Mouse (Mus musculus) heart, adult 9 months (tissue): ENCODE data around the gene Pln.
A peak's percentile ranks its signal among the peaks of the same experiment; 100 is the strongest.

Experiments
- DNase-seq, 2 experiments: peaks; one replicate each; pipeline ENCODE4 v3.0.0; 2022; ENCODE audit warnings: low spot score in 2 of 2

Gene Pln

DNA sequence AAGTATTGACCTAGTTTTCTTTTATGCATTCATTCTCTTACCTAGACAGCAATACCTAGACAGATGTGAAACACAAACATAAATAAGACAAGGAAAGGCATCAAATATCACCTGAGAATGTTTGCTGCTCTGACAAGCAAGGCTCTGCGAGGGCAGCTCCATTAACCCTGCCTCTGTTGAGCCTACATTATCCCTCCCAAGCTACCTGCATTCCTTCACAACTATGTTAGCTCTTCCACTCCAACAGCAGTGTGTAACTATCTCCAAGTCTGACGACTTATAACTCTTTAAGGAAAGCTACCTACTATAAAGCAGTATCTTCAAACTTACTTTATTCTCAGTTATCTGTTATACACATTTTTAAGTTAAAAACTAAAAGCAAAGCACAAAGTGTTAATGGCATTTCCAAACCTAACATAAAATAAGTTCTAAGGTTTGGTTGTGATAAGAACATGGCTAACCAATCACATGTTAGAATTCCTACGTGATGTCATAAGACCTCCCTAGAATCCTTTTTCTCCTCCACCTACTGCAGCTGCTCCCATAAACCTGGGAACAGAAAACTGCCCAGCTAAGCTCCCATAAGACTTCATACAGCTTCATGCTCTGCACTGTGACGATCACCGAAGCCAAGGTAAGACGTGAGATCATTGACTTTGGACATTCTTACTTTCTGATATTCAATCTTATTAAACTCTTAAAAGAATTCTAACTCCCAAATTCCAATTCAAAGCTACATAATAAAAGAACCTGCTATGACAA, at the start of gene Pln:
Pln (plus strand) TSS at position 506 of the 762 bp plus-strand sequence.
- DNase-seq = no peak

DNA sequence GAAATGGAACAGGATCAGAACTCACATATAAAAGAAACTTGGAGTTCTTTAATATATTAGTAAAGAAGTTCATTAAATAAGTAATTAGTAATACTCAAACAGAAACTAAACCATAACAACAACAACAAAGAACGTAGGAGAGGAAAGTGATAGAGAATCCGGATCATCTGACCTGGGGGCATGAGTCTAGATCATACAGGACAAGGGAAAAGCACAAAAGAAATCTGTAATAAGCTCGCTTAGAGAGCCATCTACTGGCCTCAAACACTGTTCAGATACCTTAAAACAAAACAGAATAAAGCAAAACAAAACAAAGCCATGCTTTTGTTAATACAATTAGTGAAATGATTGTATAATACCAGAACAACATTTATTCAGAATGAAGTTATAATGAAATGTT, 31.6 kb upstream of the Pln start:
- DNase-seq = no peak

DNA sequence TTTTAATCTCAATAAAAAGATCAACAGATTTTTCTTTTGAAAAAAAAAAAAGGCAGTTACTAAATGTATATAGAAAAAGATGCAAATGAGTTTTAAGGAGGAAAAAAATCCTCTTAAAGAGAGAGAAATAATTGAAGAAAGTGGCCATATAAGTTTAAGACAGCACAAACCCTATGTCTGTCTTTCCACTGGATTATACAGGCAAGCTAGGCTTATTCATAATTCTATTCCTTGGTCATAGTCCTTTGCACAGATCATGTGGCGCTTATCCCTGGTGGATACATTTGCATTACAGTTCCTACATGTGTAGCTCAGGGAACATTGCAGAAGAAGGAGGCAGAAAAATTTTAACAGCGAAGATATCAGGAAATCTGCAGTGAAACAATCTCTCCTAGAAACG, 30.8 kb upstream of the Pln start:
- DNase-seq = no peak

DNA sequence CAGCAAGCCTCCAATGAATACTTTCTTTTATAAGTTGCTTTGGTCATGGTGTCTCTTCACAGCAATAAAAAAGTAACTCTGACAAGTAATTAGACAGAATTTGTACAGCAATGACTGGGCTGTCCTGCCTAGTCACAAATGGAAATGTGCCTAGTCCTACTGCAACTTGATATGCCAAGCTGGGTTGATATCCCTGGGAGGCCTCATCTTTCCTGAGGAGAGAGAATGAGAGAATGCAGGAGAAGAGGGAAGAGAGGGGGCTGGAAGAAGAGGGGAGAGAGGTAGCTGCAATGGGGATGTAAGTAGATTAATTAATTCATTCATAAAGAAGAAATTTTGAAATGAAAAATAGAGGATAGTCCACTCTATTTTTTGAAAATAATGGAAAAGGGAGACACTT, 14.1 kb upstream of the Pln start:
- no peak for DNase-seq

DNA sequence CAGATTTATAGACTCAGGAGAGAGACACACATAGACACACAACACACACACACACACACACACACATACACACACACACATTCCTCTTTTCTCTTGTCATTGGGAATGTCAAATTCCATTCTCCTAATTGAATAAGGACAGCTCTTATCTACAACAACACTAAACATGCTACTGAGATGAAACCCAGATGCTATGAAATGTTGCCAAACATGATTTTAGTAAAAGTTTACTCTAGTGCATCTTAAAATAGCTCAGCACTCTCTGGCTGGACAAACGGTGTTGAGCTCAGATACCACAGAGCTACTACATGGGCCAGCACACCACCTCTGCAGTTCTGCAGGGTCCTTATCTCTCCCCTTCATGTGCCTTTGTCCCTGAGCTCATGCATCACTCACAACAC, 12.8 kb upstream of the Pln start:
- DNase-seq = peak; percentile 85 to 86

DNA sequence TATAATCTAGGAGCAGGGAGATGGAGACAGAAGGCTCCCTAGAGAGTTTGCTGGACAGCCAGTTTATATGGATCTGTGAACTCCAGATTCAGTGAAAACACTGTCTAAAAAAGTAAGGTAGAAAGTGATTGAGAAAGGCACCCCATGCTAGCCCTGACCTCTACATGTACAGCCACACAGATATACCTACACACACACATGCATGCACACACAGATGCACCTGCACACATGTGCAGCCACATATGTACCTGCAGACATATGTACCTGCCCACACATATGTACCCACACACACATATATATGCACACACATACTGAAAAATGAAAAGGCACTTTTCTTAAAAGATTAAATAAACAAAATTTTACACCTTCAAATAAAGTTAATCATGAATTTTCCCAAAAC, 11.1 kb upstream of the Pln start:
- DNase-seq = no peak

DNA sequence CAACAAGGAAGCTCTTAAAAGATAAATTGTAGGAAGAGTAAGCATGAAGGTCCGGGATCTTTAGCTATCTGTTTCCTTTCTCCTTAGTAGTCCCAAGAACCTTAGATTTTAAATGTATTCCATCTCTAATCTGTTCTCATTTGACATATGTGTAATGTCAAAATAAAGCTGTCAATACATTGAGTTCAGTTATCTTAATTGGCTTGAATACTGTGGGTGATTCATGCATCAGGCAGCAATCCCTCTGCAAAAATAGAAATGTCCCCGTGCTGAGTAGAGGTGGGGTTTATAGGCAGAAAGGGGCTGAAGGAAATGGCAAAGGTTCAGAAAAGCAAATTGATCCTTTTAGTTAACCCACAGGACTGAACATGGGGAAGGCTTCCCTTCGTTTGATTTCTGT, 8.2 kb upstream of the Pln start:
- DNase-seq = no peak

DNA sequence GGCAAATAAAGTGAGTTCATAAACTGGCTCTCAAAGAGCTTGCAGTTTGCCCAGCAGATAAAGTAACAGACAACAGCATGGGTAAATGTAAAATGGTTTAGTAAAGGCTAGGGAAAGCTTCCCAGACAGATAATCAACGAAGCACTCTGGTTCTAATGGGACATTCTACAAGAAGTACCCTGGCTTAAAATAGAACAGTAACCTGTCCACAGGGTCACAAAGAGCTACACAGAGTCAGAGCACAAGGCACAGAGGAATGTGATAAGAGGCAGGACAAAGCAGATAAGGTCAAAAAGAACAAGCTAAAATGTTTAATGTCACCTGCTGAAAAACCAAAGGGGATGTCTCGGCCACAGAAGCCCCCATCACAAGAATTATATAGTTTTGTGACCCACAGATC, 4.7 kb upstream of the Pln start:
- DNase-seq = peak in 1 of 2 experiments; percentile 44

DNA sequence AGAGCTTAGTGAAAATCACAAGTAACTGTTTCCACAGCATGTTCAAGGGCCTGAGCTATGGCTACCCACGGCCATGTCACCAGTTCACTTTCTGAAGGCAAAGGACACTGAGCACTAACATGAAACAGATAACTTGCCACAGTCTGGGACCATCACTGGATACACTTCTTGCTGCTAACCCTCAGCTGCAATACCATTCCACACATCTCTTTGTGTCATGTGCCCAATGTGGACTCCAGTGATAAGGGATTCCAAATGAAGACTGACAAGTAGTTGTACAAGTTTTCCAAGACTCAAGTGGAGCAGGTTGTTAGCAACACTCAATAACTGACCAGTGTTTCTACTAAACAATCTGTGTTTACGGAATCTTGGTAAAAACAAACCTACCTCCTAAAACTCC, 2.2 kb upstream of the Pln start:
- DNase-seq = peak in 1 of 2 experiments; percentile 61

DNA sequence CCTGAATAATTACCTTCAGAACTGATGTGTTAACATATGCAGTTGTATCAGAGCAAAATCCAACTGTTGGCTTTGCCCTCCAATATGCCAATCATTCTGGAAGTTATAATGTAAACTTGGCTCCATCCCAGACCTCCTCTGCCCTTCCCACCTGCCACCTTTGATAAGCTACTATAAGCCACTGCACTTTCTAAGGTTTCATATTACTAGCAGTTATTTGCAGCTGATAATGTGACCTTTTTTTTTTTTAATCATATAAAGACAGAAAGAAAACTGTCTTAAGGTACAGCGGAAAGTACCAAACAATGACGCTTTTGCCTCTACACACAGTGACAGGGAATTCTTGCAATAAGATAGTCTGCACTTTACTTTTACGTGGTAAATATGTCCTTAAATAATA, 1.5 kb upstream of the Pln start:
- DNase-seq = no peak

DNA sequence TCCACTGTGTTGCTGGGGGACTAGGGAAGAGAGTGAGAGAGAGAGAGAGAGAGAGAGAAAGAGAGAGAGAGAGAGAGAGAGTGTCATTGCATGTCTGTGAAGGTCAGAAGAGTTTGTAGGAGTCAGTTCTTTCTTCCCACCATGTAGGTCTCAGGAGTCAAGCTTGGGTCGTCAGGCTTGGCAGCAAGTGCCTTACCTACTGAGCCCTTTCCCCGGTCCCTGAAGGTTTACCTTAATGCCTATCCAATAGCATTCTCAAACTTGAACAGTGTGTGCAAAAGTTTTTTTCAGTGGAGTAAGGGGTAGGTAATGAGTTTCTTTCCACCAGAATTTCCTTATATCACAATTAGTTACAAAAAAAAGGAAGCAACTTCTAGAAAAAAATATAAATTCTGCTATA, 1.6 kb downstream of the Pln start:
- no peak for DNase-seq

DNA sequence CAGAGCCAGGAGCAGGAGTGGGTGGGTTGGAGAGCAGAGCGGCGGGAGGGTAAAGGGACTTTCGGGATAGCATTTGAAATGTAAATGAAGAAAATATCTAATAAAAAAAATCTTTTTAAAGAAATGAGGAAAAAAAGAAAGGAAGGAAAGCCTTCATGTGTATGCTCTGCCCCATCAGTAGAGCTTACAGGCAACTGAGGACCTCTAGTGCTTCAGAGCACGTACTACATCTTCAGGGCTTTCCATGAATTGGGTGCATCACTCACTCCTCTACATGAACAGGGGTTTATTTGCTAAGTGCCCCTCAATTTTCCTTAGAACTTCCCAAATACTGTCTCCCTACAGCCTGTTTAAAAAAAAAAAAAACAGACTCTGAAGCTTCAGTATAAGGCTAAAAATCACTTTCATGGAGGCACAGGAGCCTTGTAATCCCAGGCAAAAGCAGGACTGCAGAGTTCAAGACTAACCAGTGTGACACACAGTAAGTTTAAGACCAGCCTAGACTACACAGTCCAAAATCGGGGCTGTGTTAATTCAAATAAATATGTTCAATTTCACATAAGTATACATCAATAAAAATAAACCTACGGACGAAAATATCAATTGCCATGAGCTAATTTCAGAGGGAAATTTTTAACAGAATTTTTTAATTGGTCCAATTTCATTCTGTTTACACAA, 4.0 kb downstream of the Pln start:
- no peak for DNase-seq

DNA sequence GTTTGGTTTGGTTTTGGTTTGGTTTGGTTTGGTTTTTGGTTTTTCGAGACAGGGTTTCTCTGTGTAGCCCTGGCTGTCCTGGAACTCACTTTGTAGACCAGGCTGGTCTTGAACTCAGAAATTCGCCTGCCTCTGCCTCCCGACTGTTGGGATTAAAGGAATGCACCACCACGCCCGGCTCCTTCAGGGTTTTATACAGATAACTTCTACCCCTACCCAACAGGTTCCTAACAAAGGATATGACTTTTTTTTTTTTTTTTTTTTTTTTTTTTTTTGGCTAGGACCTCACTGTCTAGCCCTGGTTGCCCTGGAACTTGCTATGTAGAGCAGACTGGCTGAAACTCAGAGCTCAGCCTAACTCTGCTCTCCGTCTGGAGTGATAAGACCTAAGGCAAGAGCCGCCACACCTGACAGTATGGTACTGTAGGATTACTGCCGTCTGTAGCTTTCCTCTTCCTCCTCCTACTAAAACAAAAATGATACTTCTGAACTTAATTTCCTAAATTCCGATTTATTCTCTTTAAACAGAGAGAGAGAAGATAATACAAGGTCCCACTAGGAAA, 4.8 kb downstream of the Pln start:
- no peak for DNase-seq

DNA sequence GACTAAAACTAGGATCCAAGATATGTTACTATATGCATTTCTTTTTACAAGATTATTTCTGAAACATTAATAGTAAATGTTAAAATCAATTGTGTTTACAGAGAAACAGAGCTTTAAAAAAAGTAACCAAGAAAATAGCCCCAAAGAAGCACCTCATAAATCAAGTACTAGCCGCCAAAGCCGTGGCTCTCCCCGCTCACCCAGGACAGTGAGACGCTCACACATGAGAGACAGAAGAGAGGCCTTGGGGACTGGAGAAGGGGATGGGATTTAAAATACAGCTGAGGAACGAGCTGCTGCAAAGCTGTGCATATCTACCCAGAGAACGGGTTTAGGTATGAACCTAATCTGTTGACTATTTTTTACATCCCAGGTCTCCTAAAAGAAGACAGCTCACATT, 5.9 kb downstream of the Pln start:
- DNase-seq = no peak

DNA sequence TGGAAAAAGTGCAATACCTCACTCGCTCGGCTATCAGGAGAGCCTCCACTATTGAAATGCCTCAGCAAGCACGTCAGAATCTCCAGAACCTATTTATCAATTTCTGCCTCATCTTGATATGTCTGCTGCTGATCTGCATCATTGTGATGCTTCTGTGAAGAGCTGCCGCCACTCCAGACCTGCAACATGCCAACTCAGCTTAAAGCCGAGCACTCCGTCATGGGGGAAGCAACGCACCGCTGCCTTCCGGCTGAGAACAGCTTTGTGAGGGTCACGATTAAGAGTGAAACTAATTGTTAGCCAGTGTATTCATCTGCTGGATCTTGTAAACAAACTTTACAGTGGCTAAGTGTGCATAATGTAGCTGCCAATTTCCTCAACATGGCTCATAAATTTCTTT, 6.4 kb downstream of the Pln start:
- DNase-seq = no peak

DNA sequence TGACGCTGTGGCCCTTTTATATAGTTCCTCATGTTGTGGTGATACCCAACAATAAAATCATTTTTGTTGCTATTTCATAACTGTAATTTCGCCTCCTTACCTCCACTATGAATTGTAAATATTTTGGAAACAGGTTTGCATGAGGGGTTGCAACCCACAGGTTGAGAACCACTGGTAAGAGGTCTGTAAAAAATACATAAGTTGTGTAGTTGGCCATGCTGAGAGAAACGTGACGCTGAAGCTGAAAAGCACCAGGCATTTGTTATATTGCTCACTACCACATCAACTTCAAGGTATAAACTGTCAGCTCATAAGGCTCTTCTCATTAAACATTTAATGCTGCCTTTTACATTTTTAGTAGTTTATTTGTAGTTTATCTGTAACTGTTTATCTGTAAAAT, 8.0 kb downstream of the Pln start:
- DNase-seq = no peak

DNA sequence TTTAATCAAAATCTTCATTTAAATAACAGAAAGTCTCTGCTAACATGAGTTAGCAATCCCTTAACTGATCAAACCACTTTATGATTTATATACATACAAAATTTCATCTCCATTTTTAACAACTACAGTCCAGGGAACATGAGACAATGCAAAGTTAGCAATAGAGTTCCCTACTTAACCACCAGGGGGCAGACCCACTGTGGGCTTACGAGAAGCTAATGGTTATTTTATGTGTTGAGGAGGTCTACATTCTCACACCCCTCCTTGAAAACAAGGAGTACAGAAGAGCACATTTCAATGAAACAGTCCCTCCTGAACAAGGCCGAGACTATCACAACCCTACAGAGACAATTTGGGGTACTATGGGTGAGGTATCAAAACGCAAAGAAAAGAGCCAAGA, 9.0 kb downstream of the Pln start:
- no peak for DNase-seq

DNA sequence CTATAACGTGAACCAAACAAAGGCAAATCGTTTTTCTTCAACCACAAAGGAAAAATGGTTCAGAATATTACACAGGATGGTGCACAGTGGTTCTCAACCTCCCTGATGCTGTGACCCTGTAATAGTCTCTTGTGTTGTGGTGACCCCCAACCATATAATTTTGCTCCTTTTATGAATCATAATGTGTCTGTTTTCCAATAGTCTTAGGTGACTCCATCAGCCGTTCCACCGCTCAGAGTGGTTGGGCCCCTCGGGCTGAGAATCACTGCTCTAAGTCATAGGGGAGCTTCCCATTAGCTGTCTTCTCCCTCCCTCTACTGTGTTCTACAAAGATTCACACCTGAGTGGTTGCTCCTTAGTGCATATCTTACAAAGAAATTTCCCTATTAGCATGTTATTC, 9.4 kb downstream of the Pln start:
- no peak for DNase-seq

DNA sequence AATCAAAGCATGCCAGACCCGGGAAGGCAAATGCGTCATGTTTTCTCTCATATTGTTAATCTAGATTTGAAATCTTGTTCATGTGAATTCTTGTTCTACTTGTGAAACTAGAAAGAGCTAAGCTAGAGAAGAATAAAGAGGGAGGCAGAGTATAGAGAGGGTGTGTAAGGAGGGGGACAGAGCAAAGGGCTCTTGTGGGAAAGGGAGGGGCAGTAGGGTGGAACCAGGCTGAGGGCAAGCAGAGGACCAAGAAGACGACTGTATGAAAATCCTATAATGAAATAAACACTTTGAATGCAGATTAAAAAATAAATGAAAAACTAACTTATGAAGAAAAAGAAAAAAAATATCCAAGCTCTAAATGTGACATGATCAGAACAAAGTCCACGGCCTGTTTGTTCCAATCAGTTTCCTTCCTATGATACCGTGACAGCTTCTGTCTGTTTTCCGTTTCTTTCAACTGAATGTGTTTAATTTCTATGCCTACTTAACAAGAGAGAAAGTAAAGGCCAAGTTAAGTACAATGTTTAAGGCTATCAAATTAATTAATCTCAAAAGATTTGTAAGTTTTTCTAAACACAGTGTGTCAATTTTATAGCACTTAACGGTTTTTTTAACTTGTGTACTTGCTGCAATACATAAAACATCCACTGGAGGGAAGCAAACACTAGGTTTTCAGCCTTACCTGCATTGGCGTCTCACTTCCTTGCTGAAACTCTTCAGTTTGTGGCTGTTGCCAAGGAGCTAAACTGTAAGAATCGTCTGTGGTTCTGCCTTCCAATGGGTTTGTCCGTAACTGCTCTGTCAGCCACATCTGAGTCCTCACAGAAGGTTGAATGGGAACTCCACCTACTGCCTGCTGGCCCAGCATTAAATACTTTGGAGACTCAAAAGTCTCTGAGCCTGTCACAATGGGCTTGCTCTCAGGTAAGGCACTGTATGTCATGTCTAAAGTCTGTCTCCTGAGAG, 10.6 kb downstream of the Pln start:
- DNase-seq = peak; percentile 50 to 79

DNA sequence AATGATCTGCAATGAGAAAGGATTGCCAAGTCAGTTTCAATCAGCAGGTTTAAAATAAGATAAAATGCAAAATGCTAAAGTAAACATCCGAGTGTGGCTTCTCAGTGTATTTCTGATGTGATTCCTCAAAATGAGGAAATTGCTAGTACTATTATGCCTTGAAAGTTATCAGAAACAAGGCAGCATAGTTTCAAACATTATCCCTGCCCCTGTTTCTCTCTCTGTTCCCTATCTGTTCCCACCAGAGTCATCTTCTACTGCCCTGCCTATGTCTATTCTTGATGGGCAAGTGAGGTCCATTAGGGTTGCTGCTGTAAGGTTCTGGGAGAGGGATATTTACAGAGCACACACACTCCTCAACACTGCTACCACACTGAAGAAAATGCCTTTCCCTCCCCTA, 11.8 kb downstream of the Pln start:
- DNase-seq = no peak

DNA sequence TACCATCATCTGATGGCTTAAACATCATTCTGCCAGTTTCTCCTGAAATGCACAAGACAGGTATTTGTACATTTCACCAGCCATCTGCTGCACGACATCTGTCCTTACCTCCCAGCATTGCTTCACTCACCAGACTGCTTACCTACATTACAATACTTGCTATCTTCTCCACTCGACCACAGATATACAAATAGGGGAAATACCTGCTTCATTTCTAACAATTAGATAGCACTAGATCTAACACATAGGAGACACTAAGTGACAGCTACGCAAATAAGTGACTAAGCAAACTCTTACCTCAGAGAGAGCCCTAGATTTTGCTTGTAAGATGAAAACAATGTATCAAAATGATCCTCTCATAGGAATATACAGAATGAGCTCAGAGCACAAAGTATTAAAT, 16.2 kb downstream of the Pln start:
- DNase-seq = no peak

DNA sequence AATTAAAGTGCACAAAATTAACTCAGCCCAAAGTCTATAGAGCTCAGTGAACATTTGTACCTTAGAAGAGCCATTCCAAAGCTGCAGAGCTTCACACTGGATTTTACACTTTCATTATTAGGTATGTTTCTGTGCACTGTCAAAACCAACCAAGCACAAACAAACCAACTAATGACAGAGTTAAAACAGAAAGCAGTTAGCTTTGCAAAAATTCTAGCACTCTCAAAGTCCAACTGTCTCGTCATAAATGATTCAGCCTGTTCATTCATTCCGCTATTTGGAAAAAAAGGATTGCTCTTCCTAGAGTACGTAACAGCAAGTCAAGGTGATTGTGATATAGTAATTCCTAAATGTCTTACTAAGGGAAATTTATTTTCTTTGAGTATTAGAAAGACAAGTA, 21.5 kb downstream of the Pln start:
- no peak for DNase-seq
